Mouse (Mus musculus) intestine, postnatal 0 days (tissue): ENCODE results near the gene Cyp39a1. TPM values are rescaled to one million over a fixed set of nuclear protein-coding genes. Genes with fewer than 3 reads are reported as not detected.

Experiments used
- ATAC-seq: fragments of 200-750 bp; cut with Nextera tagmentation; 2 replicates; pipeline ENCODE4 v1.8.0; 2017; ENCODE audit warnings: mild to moderate bottlenecking, moderate TSS enrichment, moderate library complexity
- H3K27ac ChIP-seq: fragments of 300-500 bp; sonication (generic); 2 replicates; pipeline ENCODE4 v1.5.1; 2014; ENCODE audit warnings: mild to moderate bottlenecking, low read depth, low read length, moderate library complexity
- H3K27me3 ChIP-seq: fragments of 300-500 bp; sonication (generic); replicated peaks from 2 replicates; pipeline ENCODE4 v1.6.1; 2014; ENCODE audit warnings: low read length, mixed read lengths; ENCODE audit not compliant: control insufficient read depth, insufficient read depth
- H3K36me3 ChIP-seq: fragments of 300-500 bp; sonication (generic); 2 replicates; pipeline ENCODE4 v1.6.1; 2014; ENCODE audit warnings: mild to moderate bottlenecking, moderate library complexity; ENCODE audit not compliant: control insufficient read depth, insufficient read depth
- H3K4me1 ChIP-seq: fragments of 300-500 bp; sonication (generic); replicated peaks from 2 replicates; pipeline ENCODE4 v1.6.1; 2014; ENCODE audit warnings: antibody characterized with exemption, low read length, mixed read lengths; ENCODE audit not compliant: control insufficient read depth, insufficient read depth
- H3K4me2 ChIP-seq: fragments of 300-500 bp; sonication (generic); replicated peaks from 2 replicates; pipeline ENCODE4 v1.6.1; 2014; ENCODE audit warnings: low read depth, mild to moderate bottlenecking, moderate library complexity
- H3K4me3 ChIP-seq: fragments of 300-500 bp; sonication (generic); 2 replicates; pipeline ENCODE4 v1.5.1; 2014; ENCODE audit warnings: low read depth, low read length
- H3K9ac ChIP-seq: fragments of 300-500 bp; sonication (generic); 2 replicates; pipeline ENCODE4 v1.6.1; 2014; ENCODE audit warnings: mild to moderate bottlenecking, low read depth, low read length
- H3K9me3 ChIP-seq: fragments of 300-500 bp; sonication (generic); 2 replicates; pipeline ENCODE4 v1.6.1; 2016; ENCODE audit warnings: mixed run types; ENCODE audit not compliant: control insufficient read depth
- CTCF ChIP-seq: sonication (generic); IDR thresholded peaks from 2 replicates; pipeline ENCODE4 v1.5.1; 2016; ENCODE audit warnings: low read depth, mild to moderate bottlenecking, control low read depth, antibody characterized with exemption, moderate library complexity
- WGBS: fragments of 180-500 bp; shearing (Covaris S2); extraction: QIAGEN DNeasy Blood & Tissue Kit; methylation state at CpG from one replicate; pipeline ENCODE4 v1.1.7; 2014; 5-methylcytosine and 5-hydroxymethylcytosine counted together
- polyA plus RNA-seq: library from polyadenylated mRNA; unstranded; fragments of >200 nt; fragmentation: Nextera tagmentation; extraction: Ambion mirVana; gene quantifications from 2 replicates; pipeline ENCODE4 v1.2.1, GENCODE M21; 2015

Gene Cyp39a1
- polyA plus RNA-seq, 1 experiment from 2014 or later = 6.8 TPM

DNA sequence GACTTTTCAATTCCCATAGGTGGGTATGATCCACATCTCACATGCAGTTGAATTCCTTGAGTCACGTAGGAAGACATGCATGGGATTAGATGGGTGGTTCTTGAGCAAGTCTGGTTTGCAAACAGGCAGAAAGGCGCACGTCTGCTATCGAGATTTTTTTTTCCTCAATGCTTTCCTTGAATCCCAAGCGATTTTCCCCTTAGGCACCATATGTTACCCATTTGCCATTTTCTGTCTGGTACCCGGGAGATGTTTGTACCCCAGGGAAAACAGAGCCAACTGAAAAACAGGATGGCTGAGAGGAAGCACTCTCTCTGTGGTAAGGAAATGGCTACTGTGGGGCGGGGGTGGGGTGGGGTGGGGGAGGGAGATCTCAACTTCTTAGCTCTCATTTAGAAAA lies 49.4 kb downstream of the Cyp39a1 start:
- H3K9me3 ChIP-seq = no peaks in the 10 kb centered on the region
- no peak overlapping the region for H3K27ac ChIP-seq
- H3K4me2 ChIP-seq = no peak overlapping the region
- no peaks in the 10 kb centered on the region for H3K4me1 ChIP-seq
- no peak for ATAC-seq
- no peaks in the 10 kb centered on the region for H3K27me3 ChIP-seq
- WGBS = 81% methylated on average over 7 of the region's 7 CpGs
- no peak overlapping the region for H3K9ac ChIP-seq
- no peak overlapping the region for H3K4me3 ChIP-seq
- no peaks in the 10 kb centered on the region for H3K36me3 ChIP-seq
- TF ChIP-seq CTCF = no peak

DNA sequence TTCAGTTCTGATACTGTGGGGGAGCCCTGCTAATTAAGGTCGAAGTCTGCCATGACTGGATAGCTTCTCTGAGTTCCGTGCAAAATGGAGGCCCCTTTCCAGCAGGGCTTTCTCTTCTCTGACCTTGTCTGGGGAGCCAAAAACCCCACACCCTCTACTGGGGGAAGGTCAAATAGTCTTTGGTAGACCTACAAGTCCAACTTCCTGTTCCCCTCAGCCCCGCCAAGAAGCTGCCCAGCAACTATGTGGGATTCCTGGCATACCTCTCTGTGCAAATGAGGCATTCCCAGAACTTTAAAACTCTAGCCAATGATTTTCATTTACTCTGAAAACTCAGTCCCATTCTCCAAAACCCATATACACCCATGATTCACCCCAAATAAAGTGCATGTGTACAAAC lies 52.2 kb downstream of the Cyp39a1 start:
- no peak overlapping the region for H3K4me3 ChIP-seq

DNA sequence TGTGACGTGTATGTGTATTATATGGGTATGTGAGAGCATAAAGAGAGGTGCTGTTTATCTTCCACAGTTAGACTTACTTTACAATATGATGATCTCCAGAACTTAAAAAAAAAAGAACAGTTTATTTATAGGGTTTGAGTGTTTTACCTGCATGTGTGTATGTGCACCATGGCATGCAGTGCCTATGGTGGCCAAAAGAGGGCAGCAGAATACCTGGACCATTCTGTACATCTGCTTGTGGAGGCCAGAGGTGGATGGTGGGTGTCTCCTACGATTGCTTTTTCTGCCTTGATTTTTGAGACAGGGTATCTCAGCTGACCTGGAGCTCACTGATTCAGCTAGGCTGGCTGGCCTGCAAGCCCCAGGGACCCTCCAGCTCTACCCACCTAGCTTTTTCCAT lies 57.3 kb downstream of the Cyp39a1 start:
- no peaks in the 10 kb centered on the region for H3K27me3 ChIP-seq
- no peak overlapping the region for H3K27ac ChIP-seq
- H3K36me3 ChIP-seq = no peaks in the 10 kb centered on the region
- no peaks in the 10 kb centered on the region for H3K4me1 ChIP-seq
- TF ChIP-seq CTCF = peak; percentile 35
- H3K9ac ChIP-seq = no peak overlapping the region
- H3K4me2 ChIP-seq = no peak overlapping the region
- no peak for ATAC-seq
- no peak overlapping the region for H3K4me3 ChIP-seq
- WGBS = 96% methylated on average over 2 of the region's 2 CpGs
- no peaks in the 10 kb centered on the region for H3K9me3 ChIP-seq

More for the DNA sequence above, 52.2 kb downstream of the Cyp39a1 start:
- Histone ChIP-seq H3K9me3 (no peaks in the 10 kb centered on the region), H3K27ac (no peak overlapping the region), H3K36me3 (no peaks in the 10 kb centered on the region), H3K27me3 (no peaks in the 10 kb centered on the region), H3K4me1 (no peaks in the 10 kb centered on the region), H3K4me2 (no peak overlapping the region), H3K9ac (no peak overlapping the region)
- TF ChIP-seq CTCF = no peak
- 85% methylated on average over 3 of the region's 3 CpGs for WGBS
- ATAC-seq = no peak

GRCm38 (mm10) chr17:43731327-43731726 lies 64.1 kb downstream of the Cyp39a1 start:
- no peak overlapping the region for H3K27ac ChIP-seq
- 63% methylated on average over 8 of the region's 8 CpGs for WGBS

DNA sequence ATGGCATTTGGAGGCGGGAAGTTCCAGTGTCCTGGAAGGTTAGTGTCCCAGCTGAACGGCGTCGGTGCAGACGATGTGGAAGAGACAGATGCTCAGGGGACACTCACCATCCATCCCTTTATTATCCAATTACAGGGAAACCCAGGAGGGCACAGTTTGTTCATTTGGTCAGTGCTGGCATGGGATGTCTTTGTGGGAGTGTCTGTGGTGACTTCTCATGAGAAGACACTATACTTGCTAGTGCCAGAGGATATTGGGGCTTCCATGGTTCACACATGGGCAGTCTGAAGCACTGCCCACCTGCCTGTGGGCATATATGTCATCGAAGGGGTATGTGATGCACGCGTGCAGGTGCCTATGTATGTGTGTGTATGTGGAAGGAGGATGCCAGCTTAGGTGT lies 64.8 kb downstream of the Cyp39a1 start:
- TF ChIP-seq CTCF = no peak
- H3K9ac ChIP-seq = no peak overlapping the region
- no peaks in the 10 kb centered on the region for H3K27me3 ChIP-seq
- WGBS = 71% methylated on average over 8 of the region's 8 CpGs
- no peak overlapping the region for H3K4me2 ChIP-seq
- H3K9me3 ChIP-seq = no peaks in the 10 kb centered on the region
- no peak overlapping the region for H3K4me3 ChIP-seq
- ATAC-seq = no peak
- H3K36me3 ChIP-seq = no peaks in the 10 kb centered on the region
- no peak overlapping the region for H3K27ac ChIP-seq
- no peaks in the 10 kb centered on the region for H3K4me1 ChIP-seq

More at GRCm38 (mm10) chr17:43731327-43731726, 64.1 kb downstream of the Cyp39a1 start:
- no peaks in the 10 kb centered on the region for H3K27me3 ChIP-seq
- H3K4me3 ChIP-seq = no peak overlapping the region
- no peaks in the 10 kb centered on the region for H3K4me1 ChIP-seq
- no peaks in the 10 kb centered on the region for H3K9me3 ChIP-seq
- TF ChIP-seq CTCF = no peak
- ATAC-seq = no peak
- no peak overlapping the region for H3K9ac ChIP-seq
- H3K4me2 ChIP-seq = no peak overlapping the region
- no peaks in the 10 kb centered on the region for H3K36me3 ChIP-seq

GRCm38 (mm10) chr17:43734252-43734651 lies 67.0 kb downstream of the Cyp39a1 start:
- no peak for TF ChIP-seq CTCF
- H3K27ac ChIP-seq = no peak overlapping the region
- H3K4me2 ChIP-seq = no peak overlapping the region
- no peak overlapping the region for H3K4me3 ChIP-seq
- no peaks in the 10 kb centered on the region for H3K9me3 ChIP-seq
- H3K27me3 ChIP-seq = no peaks in the 10 kb centered on the region
- 82% methylated on average over 4 of the region's 4 CpGs for WGBS
- no peaks in the 10 kb centered on the region for H3K4me1 ChIP-seq
- no peak for ATAC-seq
- no peaks in the 10 kb centered on the region for H3K36me3 ChIP-seq
- H3K9ac ChIP-seq = no peak overlapping the region

DNA sequence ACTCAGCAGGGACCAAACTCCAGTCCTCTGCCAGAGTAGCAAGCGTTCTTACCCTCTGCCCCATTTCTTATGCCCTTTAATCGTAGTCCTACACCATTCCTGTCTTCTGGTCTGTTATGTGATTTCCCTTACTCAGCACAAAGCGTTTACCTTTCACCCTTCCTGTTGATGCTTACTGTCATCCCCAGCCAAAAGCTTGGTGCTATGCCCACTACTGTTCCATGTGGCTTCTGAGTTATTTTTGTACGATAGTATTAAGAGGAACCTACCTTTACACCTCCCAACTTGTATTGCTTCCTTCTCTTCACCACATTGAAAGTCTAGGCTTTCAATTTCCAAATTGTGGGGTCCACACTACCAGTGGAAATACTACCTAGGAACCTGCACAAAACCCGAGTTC lies 76.7 kb downstream of the Cyp39a1 start:
- TF ChIP-seq CTCF = no peak
- H3K9ac ChIP-seq = no peak overlapping the region
- H3K27ac ChIP-seq = no peak overlapping the region
- 85% methylated on average over 5 of the region's 5 CpGs for WGBS
- no peaks in the 10 kb centered on the region for H3K4me1 ChIP-seq
- 0 out of 2 replicates have a peak, but pooled peaks cover 3% of the 10 kb centered on the region for H3K9me3 ChIP-seq
- H3K4me2 ChIP-seq = no peak overlapping the region
- no peaks in the 10 kb centered on the region for H3K36me3 ChIP-seq
- no peak for ATAC-seq
- no peak overlapping the region for H3K4me3 ChIP-seq
- no peaks in the 10 kb centered on the region for H3K27me3 ChIP-seq
